Mouse (Mus musculus) ES-E14 (cell line): ENCODE results near the gene Akap12.

Experiments used
- CHD2 ChIP-seq: IDR thresholded peaks from 2 replicates; pipeline ENCODE4 v1.6.1; 2014; ENCODE audit warnings: mild to moderate bottlenecking, low read depth, low read length, inconsistent platforms
- HCFC1 ChIP-seq: IDR thresholded peaks from 2 replicates; pipeline ENCODE4 v1.6.1; 2012; ENCODE audit warnings: low read length, inconsistent platforms, borderline replicate concordance; ENCODE audit not compliant: insufficient read depth

DNA sequence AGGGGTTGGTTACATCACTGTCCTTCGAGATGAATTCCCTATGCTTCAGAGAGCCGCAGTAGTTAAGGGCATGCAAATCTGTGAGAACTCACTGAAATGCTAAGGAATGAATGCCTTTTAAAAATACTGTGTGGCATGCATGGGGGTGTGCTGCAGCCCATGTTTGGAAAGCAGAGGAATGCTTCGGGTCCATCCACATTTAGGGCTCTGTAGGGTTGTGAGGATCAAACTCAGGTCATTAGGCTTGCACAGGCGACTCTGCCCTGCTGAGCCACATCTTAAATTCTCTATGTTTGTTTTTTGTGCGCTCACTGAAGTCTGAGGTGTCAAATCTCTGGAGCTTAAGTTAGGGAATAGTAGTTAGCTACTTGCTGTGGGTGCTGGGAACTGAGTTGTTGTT is 124.9 kb downstream of the Akap12 start:
- TF ChIP-seq HCFC1 (no peak), CHD2 (no peak)
